Mouse (Mus musculus) thymus, adult 2 months (tissue): ENCODE measurements around the gene Gm9844.

Experiments
- CTCF ChIP-seq: fragments of 200-500 bp; IDR thresholded peaks from 2 replicates; pipeline ENCODE4 v1.5.1; 2012; ENCODE audit warnings: mild to moderate bottlenecking, control low read depth, low read length, moderate library complexity, borderline replicate concordance; ENCODE audit not compliant: control insufficient read depth, poor library complexity, insufficient read depth; ENCODE audit errors: extremely low read depth
- POLR2A ChIP-seq: fragments of 200-500 bp; IDR thresholded peaks from 2 replicates; pipeline ENCODE4 v1.6.1; 2012; ENCODE audit warnings: mild to moderate bottlenecking, low read length, control low read depth, moderate library complexity; ENCODE audit not compliant: control insufficient read depth, poor library complexity, insufficient read depth; ENCODE audit errors: extremely low read depth

DNA sequence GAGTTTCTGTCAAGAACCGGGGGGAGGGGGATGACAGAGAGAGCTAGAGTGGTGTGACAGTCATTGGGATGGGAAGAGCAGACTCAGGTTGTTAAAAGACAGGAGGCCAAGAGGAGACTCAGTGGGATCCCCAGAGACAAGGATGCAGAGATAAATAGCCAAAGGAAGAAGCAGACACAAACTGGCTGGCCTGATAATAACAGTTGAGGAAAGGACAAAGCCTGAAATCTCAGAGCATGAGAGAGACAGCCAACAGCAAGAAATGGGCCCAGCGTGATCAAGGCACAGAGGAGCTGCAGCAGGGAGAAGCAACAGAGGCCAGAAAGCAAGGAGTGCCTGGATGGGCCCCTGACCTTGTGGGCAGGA is 40.2 kb downstream of the Gm9844 start:
- TF ChIP-seq CTCF = no peak
- TF ChIP-seq POLR2A = no peak
